Mouse (Mus musculus) heart, postnatal 0 days (tissue): ENCODE measurements around the gene Gm37240. TPM values are rescaled to one million over a fixed set of nuclear protein-coding genes. Genes with fewer than 3 reads are reported as not detected.

Experiments
- ATAC-seq: fragments of 200-750 bp; cut with Nextera tagmentation; 2 replicates; pipeline ENCODE4 v1.8.0; 2017; ENCODE audit warnings: low read depth, moderate number of reproducible peaks, moderate library complexity; ENCODE audit not compliant: insufficient read depth
- DNase-seq: peaks from one replicate; pipeline ENCODE4 v3.0.0-alpha.2; 2016; ENCODE audit warnings: low spot score
- H3K27ac ChIP-seq: fragments of 300-500 bp; sonication (generic); 2 replicates; pipeline ENCODE4 v1.5.1; 2014; ENCODE audit warnings: low read depth, mild to moderate bottlenecking
- H3K27me3 ChIP-seq: fragments of 300-500 bp; sonication (generic); 2 replicates; pipeline ENCODE4 v1.6.1; 2014; ENCODE audit warnings: low read length, mixed read lengths; ENCODE audit not compliant: control insufficient read depth, insufficient read depth
- H3K36me3 ChIP-seq: fragments of 300-500 bp; sonication (generic); replicated peaks from 2 replicates; pipeline ENCODE4 v1.6.1; 2014; ENCODE audit warnings: low read length, mixed read lengths; ENCODE audit not compliant: control insufficient read depth, insufficient read depth
- H3K4me1 ChIP-seq: fragments of 300-500 bp; sonication (generic); 2 replicates; pipeline ENCODE4 v1.6.1; 2014; ENCODE audit warnings: antibody characterized with exemption; ENCODE audit not compliant: control insufficient read depth, insufficient read depth
- H3K4me2 ChIP-seq: fragments of 300-500 bp; sonication (generic); 2 replicates; pipeline ENCODE4 v1.6.1; 2014; ENCODE audit warnings: low read depth, mild to moderate bottlenecking, low read length, moderate library complexity
- H3K4me3 ChIP-seq: fragments of 300-500 bp; sonication (generic); 2 replicates; pipeline ENCODE4 v1.5.1; 2014; ENCODE audit warnings: low read depth, low read length
- H3K9ac ChIP-seq: fragments of 300-500 bp; sonication (generic); replicated peaks from 2 replicates; pipeline ENCODE4 v1.6.1; 2014; ENCODE audit warnings: low read depth, low read length, mixed read lengths
- H3K9me3 ChIP-seq: fragments of 300-500 bp; sonication (generic); replicated peaks from 2 replicates; pipeline ENCODE4 v1.6.1; 2016; ENCODE audit warnings: low read length; ENCODE audit not compliant: control insufficient read depth
- CTCF ChIP-seq: IDR thresholded peaks from 2 replicates; pipeline ENCODE4 v1.5.1; 2016; ENCODE audit warnings: antibody characterized with exemption, control low read depth, low read depth
- EP300 ChIP-seq: IDR thresholded peaks from 2 replicates; pipeline ENCODE4 v1.6.1; 2016; ENCODE audit warnings: antibody characterized with exemption, low read depth
- WGBS: fragments of 180-500 bp; shearing (Covaris S2); extraction: QIAGEN DNeasy Blood & Tissue Kit; methylation state at CpG from one replicate; pipeline ENCODE4 v1.1.7; 2014; 5-methylcytosine and 5-hydroxymethylcytosine counted together
- polyA plus RNA-seq: library from polyadenylated mRNA; unstranded; fragments of >200 nt; fragmentation: Nextera tagmentation; extraction: Ambion mirVana; gene quantifications from 2 replicates; pipeline ENCODE4 v1.2.1, GENCODE M21; 2015
- total RNA-seq: library from RNA; depleted of rRNA; stranded (reverse); fragments of >200 nt; gene quantifications from 2 replicates; pipeline ENCODE4 v1.2.3, GENCODE M21; 2014; ENCODE audit warnings: low replicate concordance

Gm37240 gene
- total and polyA plus RNA-seq, 2 experiments from 2014 or later = 21.7 to 72.1 TPM

- Histone ChIP-seq H3K4me2 (no peak overlapping the region), H3K4me1 (0 out of 2 replicates have a peak, but pooled peaks cover 6% of the 10 kb centered on the region), H3K27me3 (no peaks in the 10 kb centered on the region), H3K27ac (no peak overlapping the region), H3K9ac (no peak overlapping the region), H3K9me3 (no peaks in the 10 kb centered on the region), H3K4me3 (no peak overlapping the region), H3K36me3 (peaks cover 7% of the 10 kb centered on the region; the same call in 1 of the 2 replicates)
- WGBS = 85% methylated on average over 3 of the region's 3 CpGs
- TF ChIP-seq EP300 (no peak), CTCF (no peak)
- DNase-seq (no peak), ATAC-seq (no peak)
Observed at GRCm38 (mm10) chr3:84484891-84485290, 1402.4 kb downstream of the Gm37240 start.

- Histone ChIP-seq H3K4me2 (no peak overlapping the region), H3K9me3 (no peaks in the 10 kb centered on the region), H3K27me3 (peaks cover under 1% of the 10 kb centered on the region; the same call in 1 of the 2 replicates), H3K27ac (no peak overlapping the region), H3K4me1 (0 out of 2 replicates have a peak, but pooled peaks cover 6% of the 10 kb centered on the region), H3K36me3 (peaks cover 7% of the 10 kb centered on the region; the same call in 1 of the 2 replicates), H3K9ac (no peak overlapping the region), H3K4me3 (no peak overlapping the region)
- 70% methylated on average over 4 of the region's 4 CpGs for WGBS
- TF ChIP-seq EP300 (no peak), CTCF (no peak)
- no peak for ATAC-seq
- DNase-seq = no peak
Observed at GRCm38 (mm10) chr3:84484333-84484732, 1403.0 kb downstream of the Gm37240 start.

GRCm38 (mm10) chr3:84482121-84482520 is 1405.2 kb downstream of the Gm37240 start:
- no peak for TF ChIP-seq EP300
- no peak for TF ChIP-seq CTCF
- no peaks in the 10 kb centered on the region for H3K36me3 ChIP-seq
- H3K9ac ChIP-seq = no peak overlapping the region
- ATAC-seq = no peak
- H3K4me3 ChIP-seq = no peak overlapping the region
- no peak overlapping the region for H3K4me2 ChIP-seq
- H3K4me1 ChIP-seq = no peaks in the 10 kb centered on the region
- 87% methylated on average over 6 of the region's 6 CpGs for WGBS
- H3K9me3 ChIP-seq = no peaks in the 10 kb centered on the region
- H3K27ac ChIP-seq = no peak overlapping the region
- peaks cover 22% of the 10 kb centered on the region for H3K27me3 ChIP-seq
- no peak for DNase-seq

- H3K4me2 ChIP-seq = peak overlapping the region; percentile 98
- H3K4me1 ChIP-seq = no peaks in the 10 kb centered on the region
- peak; percentile 69 for DNase-seq
- peak overlapping the region; percentile 37 for H3K9ac ChIP-seq
- H3K27ac ChIP-seq = no peak overlapping the region
- no peak for TF ChIP-seq EP300
- peak; percentile 47 for TF ChIP-seq CTCF
- H3K27me3 ChIP-seq = peaks cover 25% of the 10 kb centered on the region
- H3K4me3 ChIP-seq = peak overlapping the region; percentile 65
- ATAC-seq = no peak
- H3K9me3 ChIP-seq = no peaks in the 10 kb centered on the region
- WGBS = 4% methylated on average over 11 of the region's 11 CpGs
- H3K36me3 ChIP-seq = no peaks in the 10 kb centered on the region
Observed at GRCm38 (mm10) chr3:84481104-84481503, 1406.2 kb downstream of the Gm37240 start.

GRCm38 (mm10) chr3:84480006-84480897 is 1407.1 kb downstream of the Gm37240 start, which contains the start of gene Fhdc1:
Gene Fhdc1 (minus strand): TSS chr3:84480429.
- Histone ChIP-seq H3K9ac (peak within 1 kb of the TSS; percentile 37), H3K36me3 (no peaks in the 10 kb centered on the region), H3K27ac (no peak within 1 kb of the TSS), H3K4me3 (peak within 1 kb of the TSS; percentile 65), H3K4me1 (no peaks in the 10 kb centered on the region), H3K9me3 (no peaks in the 10 kb centered on the region), H3K27me3 (peaks cover 30% of the 10 kb centered on the region), H3K4me2 (peak within 1 kb of the TSS; percentile 98)
- peak; percentile 67 for ATAC-seq
- WGBS = under 1% methylated on average over 55 of the region's 82 CpGs
- DNase-seq = no peak
- TF ChIP-seq EP300 (no peak), CTCF (no peak)
